In genomic region chr1:86526789-86527598, GRCm38 (mm10) we compare ENCODE assay signal across 8 mouse cellular contexts. TPM values are rescaled to one million over a fixed set of nuclear protein-coding genes. Genes with fewer than 3 reads are reported as not detected.
A peak's percentile ranks its signal among the peaks of the same experiment; 100 is the strongest.
DNase-seq lines count a peak whose midpoint lies in the region; ATAC-seq and TF ChIP-seq lines count a peak whose summit lies in the region.

No protein-coding gene starts in this region.

- peak; percentile 81 for DNase-seq in cerebellum, adult 11-12 months
- peak; percentile 66 for DNase-seq in gastrocnemius, adult 2 months
- peak; percentile 38 for DNase-seq in urinary bladder, postnatal 14 days (ENCODE audit: low spot score)

- H3K27me3 ChIP-seq in erythroblast, embryonic 14.5 days (ENCODE audit: control insufficient read depth), result no peaks in the 10 kb centered on the region
- H3K27me3 ChIP-seq in intestine, embryonic 15.5 days (replicated peaks), result no peaks in the 10 kb centered on the region
- H3K27me3 ChIP-seq in liver, embryonic 15.5 days, result no peaks in the 10 kb centered on the region
- no peaks in the 10 kb centered on the region for H3K27me3 ChIP-seq in neural tube, embryonic 15.5 days (replicated peaks)

- no peaks in the 10 kb centered on the region for H3K9me3 ChIP-seq in erythroblast, embryonic 14.5 days (ENCODE audit: control insufficient read depth, low read length)
- H3K9me3 ChIP-seq in intestine, embryonic 15.5 days, result no peaks in the 10 kb centered on the region
- H3K9me3 ChIP-seq in liver, embryonic 15.5 days (replicated peaks), result no peaks in the 10 kb centered on the region
- H3K9me3 ChIP-seq in neural tube, embryonic 15.5 days (replicated peaks), result no peaks in the 10 kb centered on the region

- peak overlapping the region; percentile 100 for H3K4me3 ChIP-seq in erythroblast, embryonic 14.5 days (replicated peaks)
- peak overlapping the region; percentile 95 for H3K4me3 ChIP-seq in gastrocnemius, adult 2 months
- H3K4me3 ChIP-seq in intestine, embryonic 15.5 days (replicated peaks), result peak overlapping the region; percentile 98
- peak overlapping the region; percentile 99 for H3K4me3 ChIP-seq in liver, embryonic 15.5 days (replicated peaks)
- H3K4me3 ChIP-seq in neural tube, embryonic 15.5 days (replicated peaks), result peak overlapping the region; percentile 83

- H3K36me3 ChIP-seq in erythroblast, embryonic 14.5 days (ENCODE audit: control insufficient read depth), result peaks cover 36% of the 10 kb centered on the region
- H3K36me3 ChIP-seq in intestine, embryonic 15.5 days, result peaks cover 7% of the 10 kb centered on the region
- peaks cover 26% of the 10 kb centered on the region for H3K36me3 ChIP-seq in liver, embryonic 15.5 days (replicated peaks)
- H3K36me3 ChIP-seq in neural tube, embryonic 15.5 days, result peaks cover 19% of the 10 kb centered on the region

- H3K9ac ChIP-seq in intestine, embryonic 15.5 days, result peak overlapping the region; percentile 99
- peak overlapping the region; percentile 98 for H3K9ac ChIP-seq in liver, embryonic 15.5 days
- peak overlapping the region; percentile 82 for H3K9ac ChIP-seq in neural tube, embryonic 15.5 days (replicated peaks)

- intact Hi-C loops in gastrocnemius, adult 2 months (cut with DNase I), result no loop called here

- H3K4me1 ChIP-seq in erythroblast, embryonic 14.5 days (ENCODE audit: control insufficient read depth), result peaks cover 78% of the 10 kb centered on the region
- peaks cover 27% of the 10 kb centered on the region for H3K4me1 ChIP-seq in intestine, embryonic 15.5 days (replicated peaks)
- H3K4me1 ChIP-seq in liver, embryonic 15.5 days (replicated peaks), result peaks cover 72% of the 10 kb centered on the region
- peaks cover 50% of the 10 kb centered on the region for H3K4me1 ChIP-seq in neural tube, embryonic 15.5 days

- peak overlapping the region; percentile 78 for H3K4me2 ChIP-seq in intestine, embryonic 15.5 days (replicated peaks)
- H3K4me2 ChIP-seq in liver, embryonic 15.5 days, result peak overlapping the region; percentile 96
- peak overlapping the region; percentile 89 for H3K4me2 ChIP-seq in neural tube, embryonic 15.5 days

- no peak for TF ChIP-seq CTCF in gastrocnemius, adult 2 months (IDR thresholded peaks at IDR 0.05)

- H3K27ac ChIP-seq in gastrocnemius, adult 2 months, result peak overlapping the region; percentile 99
- peak overlapping the region; percentile 93 for H3K27ac ChIP-seq in intestine, embryonic 15.5 days
- H3K27ac ChIP-seq in liver, embryonic 15.5 days (replicated peaks), result peak overlapping the region; percentile 97
- peak overlapping the region; percentile 100 for H3K27ac ChIP-seq in neural tube, embryonic 15.5 days (replicated peaks)

- ATAC-seq in erythroblast, adult 5-6 weeks (replicated peaks; ENCODE audit: low FRiP score, poor library complexity, severe bottlenecking), result no peak
- no peak for ATAC-seq in intestine, embryonic 15.5 days
- no peak for ATAC-seq in liver, embryonic 15.5 days (ENCODE audit: insufficient read depth)
- ATAC-seq in neural tube, embryonic 15.5 days (ENCODE audit: low FRiP score), result peak; percentile 0; the same call in 1 of the 2 replicates

- WGBS in intestine, embryonic 15.5 days, result under 1% methylated on average over 110 of the region's 111 CpGs
- under 1% methylated on average over 110 of the region's 111 CpGs for WGBS in liver, embryonic 15.5 days (ENCODE audit: insufficient replicate concordance)
- under 1% methylated on average over 110 of the region's 111 CpGs for WGBS in neural tube, embryonic 15.5 days

RNA-seq across cellular contexts. Expression of gene Ptma, which starts 0.5 kb away (rescaled TPM):
- 597 and 661 TPM in 2 replicates for polyA plus RNA-seq in erythroblast, embryonic 14.5 days (2012)
- total RNA-seq in erythroblast, adult 5-6 weeks (2015; ENCODE audit: low replicate concordance), result 1,027 and 1,158 TPM in 2 replicates
- 910 and 1,101 TPM in 2 replicates for total RNA-seq in erythroblast, adult 5-6 weeks (2017; ENCODE audit: low replicate concordance)
- total RNA-seq in gastrocnemius, adult 2 months (2021), result 100 to 1,000 TPM in 1 of 2 experiments, 10 to 100 TPM in 1; 58.5 to 108 TPM
- polyA plus RNA-seq in intestine, embryonic 15.5 days (2015; fragmentation: Nextera tagmentation; extraction: Ambion mirVana), result 2,151 and 2,475 TPM in 2 replicates
- polyA plus RNA-seq in liver, embryonic 15.5 days (2015; fragmentation: Nextera tagmentation; extraction: Ambion mirVana), result 634 and 778 TPM in 2 replicates
- 1,254 and 1,565 TPM in 2 replicates for polyA plus RNA-seq in neural tube, embryonic 15.5 days (2015; fragmentation: Nextera tagmentation; extraction: Ambion mirVana)

RNA-seq across cellular contexts. Expression of gene Pde6d, which starts 55.4 kb away (rescaled TPM):
- polyA plus RNA-seq in erythroblast, embryonic 14.5 days (2012), result 6.6 and 8.1 TPM in 2 replicates
- total RNA-seq in erythroblast, adult 5-6 weeks (2015; ENCODE audit: low replicate concordance), result 6.9 and 20.5 TPM in 2 replicates
- total RNA-seq in erythroblast, adult 5-6 weeks (2017; ENCODE audit: low replicate concordance), result 2.9 and 3.7 TPM in 2 replicates
- total RNA-seq in gastrocnemius, adult 2 months (2021), result 10 to 100 TPM; 24.3 to 30.3 TPM
- 45.8 and 56.6 TPM in 2 replicates for polyA plus RNA-seq in intestine, embryonic 15.5 days (2015; fragmentation: Nextera tagmentation; extraction: Ambion mirVana)
- 24.7 and 29.0 TPM in 2 replicates for polyA plus RNA-seq in liver, embryonic 15.5 days (2015; fragmentation: Nextera tagmentation; extraction: Ambion mirVana)
- 103 and 128 TPM in 2 replicates for polyA plus RNA-seq in neural tube, embryonic 15.5 days (2015; fragmentation: Nextera tagmentation; extraction: Ambion mirVana)

RNA-seq across cellular contexts. Expression of gene Cops7b, which starts 55.7 kb away (rescaled TPM):
- 1.8 and 2.0 TPM in 2 replicates for polyA plus RNA-seq in erythroblast, embryonic 14.5 days (2012)
- 4.6 and 6.1 TPM in 2 replicates for total RNA-seq in erythroblast, adult 5-6 weeks (2015; ENCODE audit: low replicate concordance)
- 2.6 and 5.6 TPM in 2 replicates for total RNA-seq in erythroblast, adult 5-6 weeks (2017; ENCODE audit: low replicate concordance)
- 10 to 100 TPM; 10.2 to 11.0 TPM for total RNA-seq in gastrocnemius, adult 2 months (2021)
- polyA plus RNA-seq in intestine, embryonic 15.5 days (2015; fragmentation: Nextera tagmentation; extraction: Ambion mirVana), result 32.3 and 33.0 TPM in 2 replicates
- polyA plus RNA-seq in liver, embryonic 15.5 days (2015; fragmentation: Nextera tagmentation; extraction: Ambion mirVana), result 13.1 and 13.4 TPM in 2 replicates
- 53.7 and 59.4 TPM in 2 replicates for polyA plus RNA-seq in neural tube, embryonic 15.5 days (2015; fragmentation: Nextera tagmentation; extraction: Ambion mirVana)
